Mouse (Mus musculus): ENCODE results near the gene 4932438H23Rik.

Gene 4932438H23Rik

GRCm38 (mm10) chr16:91009942-91010529 is 84.9 kb downstream of the 4932438H23Rik start:
- no peak for DNase-seq (ENCODE audit: low spot score)

- DNase-seq (ENCODE audit: low spot score): no peak
Measured at GRCm38 (mm10) chr16:91004915-91005538, 89.9 kb downstream of the 4932438H23Rik start.
